Mouse (Mus musculus): Measurements from ENCODE around the gene Cpa2.

The Cpa2 gene

GRCm38 (mm10) chr6:30541009-30541799 is at the start of gene Cpa2:
Gene Cpa2 (plus strand): TSS chr6:30541582.
- in situ Hi-C loops (cut with MboI; ENCODE audit: low sequenced_read_pairs) = no loop called here

- in situ Hi-C loops (cut with MboI; ENCODE audit: low sequenced_read_pairs) = no loop called here
Measured at GRCm38 (mm10) chr6:30499049-30499448, 42.3 kb upstream of the Cpa2 start.

GRCm38 (mm10) chr6:30508824-30509223 is 32.6 kb upstream of the Cpa2 start:
- in situ Hi-C loops (cut with MboI; ENCODE audit: low sequenced_read_pairs) = no loop called here

GRCm38 (mm10) chr6:30509265-30510239 is 31.8 kb upstream of the Cpa2 start, which contains the start of the genes Tmem209 and Ssmem1:
Gene Tmem209 (minus strand): TSS chr6:30509783.
Gene Ssmem1 (plus strand): TSS chr6:30509849.
- in situ Hi-C loops (cut with MboI; ENCODE audit: low sequenced_read_pairs) = no loop called here

- in situ Hi-C loops (cut with MboI; ENCODE audit: low sequenced_read_pairs) = no loop called here
Measured at GRCm38 (mm10) chr6:30510291-30510690, 31.1 kb upstream of the Cpa2 start.

GRCm38 (mm10) chr6:30514242-30514641 is 27.1 kb upstream of the Cpa2 start:
- in situ Hi-C loops (cut with MboI; ENCODE audit: low sequenced_read_pairs) = no loop called here

GRCm38 (mm10) chr6:30520400-30520799 is 21.0 kb upstream of the Cpa2 start:
- in situ Hi-C loops (cut with MboI; ENCODE audit: low sequenced_read_pairs) = no loop called here

GRCm38 (mm10) chr6:30525456-30526332 is 15.7 kb upstream of the Cpa2 start:
- in situ Hi-C loops (cut with MboI; ENCODE audit: low sequenced_read_pairs) = no loop called here

- in situ Hi-C loops (cut with MboI; ENCODE audit: low sequenced_read_pairs) = no loop called here
Measured at GRCm38 (mm10) chr6:30526586-30527515, 14.5 kb upstream of the Cpa2 start.

GRCm38 (mm10) chr6:30528800-30529199 is 12.6 kb upstream of the Cpa2 start:
- in situ Hi-C loops (cut with MboI; ENCODE audit: low sequenced_read_pairs) = no loop called here

- in situ Hi-C loops (cut with MboI; ENCODE audit: low sequenced_read_pairs) = no loop called here
Measured at GRCm38 (mm10) chr6:30535340-30535739, 6.0 kb upstream of the Cpa2 start.

- in situ Hi-C loops (cut with MboI; ENCODE audit: low sequenced_read_pairs) = no loop called here
Measured at GRCm38 (mm10) chr6:30538240-30538639, 3.1 kb upstream of the Cpa2 start.

GRCm38 (mm10) chr6:30538800-30539199 is 2.6 kb upstream of the Cpa2 start:
- in situ Hi-C loops (cut with MboI; ENCODE audit: low sequenced_read_pairs) = no loop called here

- in situ Hi-C loops (cut with MboI; ENCODE audit: low sequenced_read_pairs) = no loop called here
Measured at GRCm38 (mm10) chr6:30542277-30542676, 895 bp downstream of the Cpa2 start.

GRCm38 (mm10) chr6:30543077-30543476 is 1.7 kb downstream of the Cpa2 start:
- in situ Hi-C loops (cut with MboI; ENCODE audit: low sequenced_read_pairs) = no loop called here

- in situ Hi-C loops (cut with MboI; ENCODE audit: low sequenced_read_pairs) = no loop called here
Measured at GRCm38 (mm10) chr6:30543851-30544250, 2.5 kb downstream of the Cpa2 start.

GRCm38 (mm10) chr6:30545689-30546088 is 4.3 kb downstream of the Cpa2 start:
- in situ Hi-C loops (cut with MboI; ENCODE audit: low sequenced_read_pairs) = no loop called here

GRCm38 (mm10) chr6:30546571-30547273 is 5.3 kb downstream of the Cpa2 start:
- in situ Hi-C loops (cut with MboI; ENCODE audit: low sequenced_read_pairs) = no loop called here

- in situ Hi-C loops (cut with MboI; ENCODE audit: low sequenced_read_pairs) = no loop called here
Measured at GRCm38 (mm10) chr6:30547274-30547645, 5.9 kb downstream of the Cpa2 start.
